Mouse (Mus musculus) testis, adult 2 months (tissue): ENCODE measurements around the gene Ect2. TPM values are rescaled to one million over a fixed set of nuclear protein-coding genes. Genes with fewer than 3 reads are reported as not detected.

Source experiments
- H3K27ac ChIP-seq: fragments of 200-500 bp; 2 replicates; pipeline ENCODE4 v1.5.1; 2012; ENCODE audit warnings: low read depth, low read length; ENCODE audit not compliant: control insufficient read depth, insufficient read depth
- H3K27me3 ChIP-seq: fragments of 200-500 bp; 2 replicates; pipeline ENCODE4 v1.6.1; 2012; ENCODE audit warnings: mild to moderate bottlenecking, low read length, moderate library complexity; ENCODE audit not compliant: control insufficient read depth, insufficient read depth
- H3K36me3 ChIP-seq: fragments of 200-500 bp; 2 replicates; pipeline ENCODE4 v1.6.1; 2012; ENCODE audit warnings: mild to moderate bottlenecking, low read length; ENCODE audit not compliant: control insufficient read depth, insufficient read depth
- H3K4me1 ChIP-seq: fragments of 200-500 bp; 2 replicates; pipeline ENCODE4 v1.6.1; 2012; ENCODE audit warnings: low read length; ENCODE audit not compliant: control insufficient read depth, insufficient read depth
- H3K4me3 ChIP-seq: fragments of 200-500 bp; 2 replicates; pipeline ENCODE4 v1.5.1; 2012; ENCODE audit warnings: low read depth, mild to moderate bottlenecking, low read length, moderate library complexity, mixed read lengths; ENCODE audit not compliant: control insufficient read depth
- CTCF ChIP-seq: fragments of 200-500 bp; IDR thresholded peaks from 2 replicates; pipeline ENCODE4 v1.5.1; 2012; ENCODE audit warnings: low read depth, mild to moderate bottlenecking, inconsistent platforms, low read length, moderate library complexity; ENCODE audit not compliant: control insufficient read depth, insufficient read depth, insufficient replicate concordance
- POLR2A ChIP-seq: fragments of 200-500 bp; IDR thresholded peaks from 2 replicates; pipeline ENCODE4 v1.6.1; 2012; ENCODE audit warnings: low read depth, mild to moderate bottlenecking, inconsistent platforms, low read length, moderate library complexity; ENCODE audit not compliant: control insufficient read depth
- polyA plus RNA-seq: library from polyadenylated mRNA; depleted of rRNA; stranded (reverse); fragments of >200 nt; gene quantifications from 2 replicates; pipeline ENCODE4 v1.2.3, GENCODE M21; 2012; rRNA removed

Ect2 gene
- 11.5 and 11.9 TPM in 2 replicates for polyA plus RNA-seq

GRCm38 (mm10) chr3:27153701-27154209, at the start of gene Ect2:
Ect2 (minus strand) TSS chr3:27153878.
- H3K4me1 ChIP-seq, result peaks cover 7% of the 10 kb centered on the region
- peak within 1 kb of the TSS; percentile 90 for H3K4me3 ChIP-seq
- H3K36me3 ChIP-seq, result no peaks in the 10 kb centered on the region
- peak within 1 kb of the TSS; percentile 84 for H3K27ac ChIP-seq
- H3K27me3 ChIP-seq, result no peaks in the 10 kb centered on the region
- peak; percentile 72 for TF ChIP-seq POLR2A
- no peak for TF ChIP-seq CTCF

GRCm38 (mm10) chr3:27201728-27202411, 48.2 kb upstream of the Ect2 start:
- no peaks in the 10 kb centered on the region for H3K4me1 ChIP-seq
- no peaks in the 10 kb centered on the region for H3K27me3 ChIP-seq
- H3K36me3 ChIP-seq, result no peaks in the 10 kb centered on the region
- no peak overlapping the region for H3K27ac ChIP-seq
- TF ChIP-seq CTCF (no peak), POLR2A (no peak)
- no peak overlapping the region for H3K4me3 ChIP-seq

- no peak overlapping the region for H3K27ac ChIP-seq
- H3K4me3 ChIP-seq, result no peak overlapping the region
- no peaks in the 10 kb centered on the region for H3K27me3 ChIP-seq
- H3K36me3 ChIP-seq, result no peaks in the 10 kb centered on the region
- TF ChIP-seq CTCF, result no peak
- no peak for TF ChIP-seq POLR2A
- H3K4me1 ChIP-seq, result no peaks in the 10 kb centered on the region
These were observed 45.4 kb upstream of the Ect2 start for GRCm38 (mm10) chr3:27199120-27199519.

- H3K27ac ChIP-seq, result no peak overlapping the region
- no peaks in the 10 kb centered on the region for H3K4me1 ChIP-seq
- H3K4me3 ChIP-seq, result no peak overlapping the region
- H3K36me3 ChIP-seq, result no peaks in the 10 kb centered on the region
- H3K27me3 ChIP-seq, result no peaks in the 10 kb centered on the region
- TF ChIP-seq POLR2A (no peak), CTCF (no peak)
These were observed 44.1 kb upstream of the Ect2 start for GRCm38 (mm10) chr3:27197816-27198215.

- Histone ChIP-seq H3K4me3 (no peak overlapping the region), H3K4me1 (no peaks in the 10 kb centered on the region), H3K27ac (no peak overlapping the region), H3K27me3 (no peaks in the 10 kb centered on the region), H3K36me3 (no peaks in the 10 kb centered on the region)
- TF ChIP-seq CTCF (no peak), POLR2A (no peak)
These were observed 42.9 kb upstream of the Ect2 start for GRCm38 (mm10) chr3:27196529-27196928.

GRCm38 (mm10) chr3:27195573-27196227, 42.0 kb upstream of the Ect2 start:
- no peak overlapping the region for H3K27ac ChIP-seq
- H3K4me1 ChIP-seq, result no peaks in the 10 kb centered on the region
- TF ChIP-seq POLR2A (no peak), CTCF (no peak)
- no peaks in the 10 kb centered on the region for H3K27me3 ChIP-seq
- H3K36me3 ChIP-seq, result no peaks in the 10 kb centered on the region
- no peak overlapping the region for H3K4me3 ChIP-seq

- H3K27ac ChIP-seq, result no peak overlapping the region
- H3K36me3 ChIP-seq, result no peaks in the 10 kb centered on the region
- TF ChIP-seq POLR2A, result no peak
- TF ChIP-seq CTCF, result no peak
These were observed 41.5 kb upstream of the Ect2 start for GRCm38 (mm10) chr3:27195153-27195552.

More at GRCm38 (mm10) chr3:27195153-27195552, 41.5 kb upstream of the Ect2 start:
- Histone ChIP-seq H3K4me1 (no peaks in the 10 kb centered on the region), H3K27me3 (no peaks in the 10 kb centered on the region), H3K4me3 (no peak overlapping the region)
